Mouse (Mus musculus): ENCODE measurements around the gene Dock9. TPM values are rescaled to one million over a fixed set of nuclear protein-coding genes. Genes with fewer than 3 reads are reported as not detected.
A peak's percentile ranks its signal among the peaks of the same experiment; 100 is the strongest.

The Dock9 gene
- polyA plus RNA-seq, 1 experiment from 2014 or later: 5.2 TPM

DNA sequence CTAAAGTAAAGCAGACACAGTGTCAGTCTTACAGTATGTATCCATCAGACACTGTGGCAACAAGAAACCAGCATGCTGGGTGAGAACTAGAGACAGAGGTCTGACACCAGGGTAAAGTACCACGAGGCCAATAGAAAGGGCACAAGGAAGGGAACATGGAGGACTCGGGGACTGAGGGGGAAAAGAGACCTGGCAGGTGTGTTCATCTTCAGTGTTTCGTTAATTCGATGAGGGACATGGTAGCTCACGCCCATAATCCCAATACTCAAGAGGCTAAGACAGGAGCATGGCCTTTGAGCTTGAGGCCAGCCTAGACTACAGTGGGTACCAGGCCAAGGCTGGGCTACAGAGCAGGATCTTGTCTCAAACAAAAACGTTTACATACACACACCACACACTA, 9.2 kb downstream of the Dock9 start:
- Histone ChIP-seq H3K27me3 (no peaks in the 10 kb centered on the region), H3K4me3 (no peak overlapping the region), H3K9me3 (no peaks in the 10 kb centered on the region), H3K9ac (no peak overlapping the region), H3K36me3 (no peaks in the 10 kb centered on the region), H3K4me1 (replicated peaks) (no peaks in the 10 kb centered on the region), H3K4me2 (no peak overlapping the region), H3K27ac (replicated peaks) (no peak overlapping the region)
- no peak for ATAC-seq (ENCODE audit: low read depth)
- WGBS: 87% methylated on average over 6 of the region's 6 CpGs

DNA sequence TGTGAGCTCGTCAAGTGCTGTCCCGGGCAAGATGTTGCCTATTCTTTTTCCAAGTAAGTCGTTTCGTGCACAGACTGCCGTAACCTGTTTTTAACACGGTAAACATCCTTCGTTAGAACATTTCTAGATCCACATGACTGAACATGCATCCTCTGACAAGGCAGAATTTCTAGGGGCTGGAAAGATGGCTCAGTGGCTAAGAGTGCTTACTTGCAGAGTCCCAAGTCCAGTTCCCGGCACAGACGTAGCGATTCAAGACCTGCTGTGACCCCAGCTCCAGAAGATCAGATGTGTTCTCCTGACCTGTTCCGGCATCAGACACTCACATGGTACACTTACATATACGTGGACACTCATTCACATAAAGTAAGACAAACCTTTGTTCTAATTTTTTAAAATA, 10.2 kb downstream of the Dock9 start:
- H3K9me3 ChIP-seq: no peaks in the 10 kb centered on the region
- H3K27ac ChIP-seq (replicated peaks): no peak overlapping the region
- H3K36me3 ChIP-seq: no peaks in the 10 kb centered on the region
- ATAC-seq (ENCODE audit: low read depth): no peak
- no peak overlapping the region for H3K9ac ChIP-seq
- 90% methylated on average over 12 of the region's 12 CpGs for WGBS
- no peaks in the 10 kb centered on the region for H3K4me1 ChIP-seq (replicated peaks)
- no peak overlapping the region for H3K4me2 ChIP-seq
- H3K27me3 ChIP-seq: no peaks in the 10 kb centered on the region
- H3K4me3 ChIP-seq: no peak overlapping the region

DNA sequence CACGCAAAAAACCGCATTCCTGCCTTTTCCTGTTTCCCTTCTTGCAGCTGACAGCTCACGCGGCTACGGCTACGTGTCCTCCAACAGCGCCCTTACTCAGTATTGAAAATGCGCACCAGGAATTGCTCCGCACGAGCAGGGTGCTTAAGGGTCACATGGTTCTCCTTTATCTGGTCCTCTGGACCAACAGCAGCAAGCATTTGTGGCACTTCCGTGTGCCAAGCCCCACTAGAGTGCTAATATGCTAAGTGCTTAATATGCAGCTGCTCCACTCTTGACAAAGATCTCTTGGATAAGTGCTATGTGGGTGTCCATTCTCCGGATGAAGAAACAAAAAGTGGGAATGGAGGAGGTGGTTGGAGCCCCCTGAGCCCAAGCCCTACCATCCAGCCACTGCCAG, 10.7 kb downstream of the Dock9 start:
- Histone ChIP-seq H3K27ac (replicated peaks) (no peak overlapping the region), H3K27me3 (no peaks in the 10 kb centered on the region), H3K9ac (no peak overlapping the region), H3K36me3 (no peaks in the 10 kb centered on the region), H3K9me3 (no peaks in the 10 kb centered on the region), H3K4me1 (replicated peaks) (no peaks in the 10 kb centered on the region), H3K4me3 (no peak overlapping the region), H3K4me2 (no peak overlapping the region)
- 90% methylated on average over 12 of the region's 12 CpGs for WGBS
- no peak for ATAC-seq (ENCODE audit: low read depth)

DNA sequence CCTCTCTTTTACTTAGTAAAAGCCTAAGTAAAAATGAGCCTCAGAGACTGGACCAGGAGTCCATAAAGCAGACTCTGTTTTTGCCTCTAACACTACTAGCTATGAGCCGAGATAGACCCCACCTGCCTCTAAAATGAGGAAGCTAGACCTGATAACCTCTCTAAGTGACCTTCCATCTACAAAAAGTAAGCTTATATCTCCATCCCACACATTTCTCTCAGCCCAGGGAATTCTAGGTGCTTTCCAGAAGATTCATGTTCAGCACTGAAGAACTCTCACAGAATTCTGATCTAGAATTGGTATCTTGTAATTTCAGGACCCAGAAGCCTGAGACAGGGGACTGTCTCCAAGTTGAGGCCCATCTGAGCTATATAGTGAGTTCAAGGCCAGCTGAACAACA, 12.2 kb downstream of the Dock9 start:
- no peak overlapping the region for H3K4me3 ChIP-seq

DNA sequence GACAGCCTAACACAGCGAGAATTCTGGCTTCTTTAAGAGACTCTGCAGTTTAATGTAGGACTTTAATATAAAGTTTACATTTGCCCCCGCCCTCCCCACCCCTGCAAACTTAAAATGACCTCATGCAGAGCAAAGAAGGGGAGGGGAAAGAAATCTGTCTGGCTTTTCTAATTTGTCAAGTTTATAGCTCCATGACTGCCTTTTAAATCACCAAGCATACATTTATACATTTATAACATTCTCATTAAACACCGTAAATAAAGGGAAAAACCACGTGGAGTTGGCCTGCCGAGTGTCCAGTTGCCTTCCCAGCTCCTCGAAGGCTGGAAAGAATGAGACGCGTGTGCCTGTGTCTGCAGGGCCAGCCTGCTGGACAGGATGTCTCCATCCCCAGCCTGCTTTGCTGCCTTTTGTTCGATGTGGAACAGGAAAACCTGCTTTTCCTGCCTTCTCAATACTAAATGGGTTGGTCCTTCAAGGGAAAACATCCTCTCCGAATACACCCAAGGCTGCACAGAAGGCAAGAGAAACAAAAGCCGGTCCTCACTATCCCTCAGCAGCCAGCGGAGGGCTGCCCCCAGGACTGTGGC, 16.6 kb downstream of the Dock9 start:
- WGBS: 47% methylated on average over 12 of the region's 12 CpGs
- Histone ChIP-seq H3K36me3 (no peaks in the 10 kb centered on the region), H3K27me3 (no peaks in the 10 kb centered on the region), H3K4me2 (no peak overlapping the region), H3K4me3 (no peak overlapping the region), H3K4me1 (replicated peaks) (no peaks in the 10 kb centered on the region), H3K9me3 (no peaks in the 10 kb centered on the region), H3K9ac (no peak overlapping the region), H3K27ac (replicated peaks) (0 out of 2 replicates have a peak overlapping the region, but pooled peaks have one; percentile 28)
- ATAC-seq (ENCODE audit: low read depth): no peak

More for the DNA sequence above, 12.2 kb downstream of the Dock9 start:
- no peak overlapping the region for H3K9ac ChIP-seq
- no peak for ATAC-seq (ENCODE audit: low read depth)
- no peaks in the 10 kb centered on the region for H3K9me3 ChIP-seq
- no peak overlapping the region for H3K27ac ChIP-seq (replicated peaks)
- no peaks in the 10 kb centered on the region for H3K36me3 ChIP-seq
- no peak overlapping the region for H3K4me2 ChIP-seq
- H3K4me1 ChIP-seq (replicated peaks): no peaks in the 10 kb centered on the region
- H3K27me3 ChIP-seq: no peaks in the 10 kb centered on the region
- 80% methylated on average over 1 of the region's 1 CpGs for WGBS

DNA sequence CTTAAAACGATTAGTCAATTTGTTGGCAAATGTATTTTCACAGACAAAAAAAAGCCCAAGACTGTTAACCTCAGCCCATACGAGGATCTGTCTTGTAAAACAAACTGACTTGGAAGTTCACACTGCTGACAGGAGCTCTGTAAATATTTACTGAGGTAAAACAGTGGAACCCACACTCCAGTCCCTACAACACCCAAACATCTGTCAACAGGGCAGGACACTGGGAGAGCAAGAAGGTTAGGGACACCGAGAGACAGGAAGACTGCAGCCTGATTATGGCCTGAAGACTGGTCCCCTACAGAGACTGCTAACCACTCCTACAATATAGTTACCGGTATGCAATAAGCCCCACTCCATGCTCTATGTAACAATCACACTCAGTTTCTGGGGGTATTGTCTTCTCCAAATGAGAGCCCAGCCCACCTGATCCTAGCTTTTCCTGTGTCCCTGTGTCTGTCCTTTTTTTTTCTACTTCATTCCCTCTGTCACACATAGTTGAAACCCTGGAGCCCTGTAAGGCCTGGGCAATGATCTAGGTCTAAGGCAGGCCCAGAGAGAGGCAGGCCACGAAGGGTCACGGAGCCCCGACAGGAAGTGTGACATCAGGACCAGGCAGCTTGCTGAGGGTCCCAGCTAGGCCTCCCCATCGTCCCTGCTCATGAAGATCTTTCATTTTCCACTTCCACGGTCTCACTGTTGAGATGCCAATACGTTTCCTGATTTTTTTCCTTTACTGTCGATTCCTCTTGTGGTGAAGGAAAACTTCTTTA, 17.3 kb downstream of the Dock9 start:
- no peaks in the 10 kb centered on the region for H3K4me1 ChIP-seq (replicated peaks)

DNA sequence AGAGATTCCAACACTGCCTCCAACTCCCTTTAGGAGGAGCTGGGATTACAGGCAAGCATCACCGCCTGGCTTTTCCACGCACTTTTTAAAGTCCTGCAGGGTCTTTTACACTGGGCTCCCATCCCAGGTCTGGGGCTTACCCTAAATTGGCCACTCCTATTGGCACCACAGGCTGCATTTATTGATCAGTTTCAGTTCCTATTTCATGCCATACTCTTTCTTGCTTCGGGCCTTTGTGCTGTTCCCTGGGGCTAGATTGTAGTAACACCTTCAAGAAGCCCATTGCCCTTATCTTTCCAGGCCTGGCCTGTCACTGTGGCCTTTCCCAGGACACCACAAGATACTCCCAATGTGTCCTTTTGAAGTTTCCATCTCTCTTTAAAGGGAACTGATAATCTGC, 18.0 kb downstream of the Dock9 start:
- H3K4me3 ChIP-seq: no peak overlapping the region
- H3K9me3 ChIP-seq: no peaks in the 10 kb centered on the region
- no peak overlapping the region for H3K27ac ChIP-seq (replicated peaks)
- H3K27me3 ChIP-seq: no peaks in the 10 kb centered on the region
- no peak overlapping the region for H3K4me2 ChIP-seq
- no peak for ATAC-seq (ENCODE audit: low read depth)
- WGBS: 86% methylated on average over 3 of the region's 3 CpGs
- no peaks in the 10 kb centered on the region for H3K36me3 ChIP-seq
- H3K4me1 ChIP-seq (replicated peaks): no peaks in the 10 kb centered on the region
- no peak overlapping the region for H3K9ac ChIP-seq

More for the DNA sequence above, 17.3 kb downstream of the Dock9 start:
- no peaks in the 10 kb centered on the region for H3K36me3 ChIP-seq
- H3K9me3 ChIP-seq: no peaks in the 10 kb centered on the region
- H3K9ac ChIP-seq: no peak overlapping the region
- no peak for ATAC-seq (ENCODE audit: low read depth)
- H3K4me3 ChIP-seq: no peak overlapping the region
- H3K27ac ChIP-seq (replicated peaks): 0 out of 2 replicates have a peak overlapping the region, but pooled peaks have one; percentile 28
- no peak overlapping the region for H3K4me2 ChIP-seq
- H3K27me3 ChIP-seq: no peaks in the 10 kb centered on the region
- 67% methylated on average over 11 of the region's 11 CpGs for WGBS

DNA sequence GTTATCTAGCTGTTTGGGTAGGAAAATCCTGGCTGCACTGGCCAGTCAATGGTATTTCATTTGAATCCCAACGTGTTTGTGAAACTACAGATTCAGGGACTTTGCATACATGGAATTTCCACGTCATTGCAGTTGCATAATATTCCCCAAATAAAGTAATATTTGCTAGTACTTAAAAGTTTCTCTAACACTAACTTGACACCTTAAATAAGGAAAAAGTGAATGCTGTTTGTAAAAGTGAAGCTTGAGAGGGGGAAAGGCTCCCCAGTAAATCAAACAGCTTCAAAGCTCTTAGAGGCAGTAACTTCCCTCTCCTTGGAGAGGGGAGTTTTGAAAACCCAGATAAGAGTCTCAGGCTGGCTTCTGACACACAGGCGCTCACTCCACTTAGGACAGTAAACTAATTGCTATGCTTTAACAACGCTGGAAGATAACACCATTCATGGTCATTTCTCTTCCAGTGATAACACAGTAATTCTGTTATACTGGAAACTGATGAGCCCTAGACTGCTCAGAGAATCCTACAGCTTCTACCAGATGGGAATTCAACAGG, 20.3 kb downstream of the Dock9 start:
- WGBS: 78% methylated on average over 4 of the region's 4 CpGs
- no peak for ATAC-seq (ENCODE audit: low read depth)

DNA sequence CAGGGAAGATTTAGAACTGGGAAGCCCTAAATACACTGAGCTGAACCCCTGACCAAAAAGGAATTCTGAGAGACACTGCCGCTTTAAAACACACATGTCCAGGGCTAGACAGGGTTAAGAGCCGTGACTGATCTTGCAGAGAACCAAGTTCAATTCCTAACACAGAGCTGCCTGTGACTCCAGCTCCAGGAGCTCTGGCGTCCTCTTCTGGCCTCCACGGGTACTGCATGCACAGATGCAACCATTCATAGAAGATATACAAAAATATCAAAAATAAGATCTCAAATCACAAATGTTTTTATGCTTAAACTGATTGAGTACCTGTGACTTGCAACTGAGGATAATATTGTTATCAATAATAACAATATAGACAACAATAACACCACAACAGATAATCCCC, 20.9 kb downstream of the Dock9 start:
- no peaks in the 10 kb centered on the region for H3K27me3 ChIP-seq
- WGBS: 85% methylated on average over 4 of the region's 4 CpGs
- H3K4me3 ChIP-seq: no peak overlapping the region
- H3K36me3 ChIP-seq: no peaks in the 10 kb centered on the region
- H3K4me1 ChIP-seq (replicated peaks): no peaks in the 10 kb centered on the region
- no peak overlapping the region for H3K4me2 ChIP-seq
- ATAC-seq (ENCODE audit: low read depth): no peak
- H3K27ac ChIP-seq (replicated peaks): no peak overlapping the region
- no peaks in the 10 kb centered on the region for H3K9me3 ChIP-seq
- H3K9ac ChIP-seq: no peak overlapping the region

More for the DNA sequence above, 20.3 kb downstream of the Dock9 start:
- Histone ChIP-seq H3K9ac (no peak overlapping the region), H3K27me3 (no peaks in the 10 kb centered on the region), H3K27ac (replicated peaks) (no peak overlapping the region), H3K9me3 (no peaks in the 10 kb centered on the region), H3K4me3 (no peak overlapping the region), H3K36me3 (no peaks in the 10 kb centered on the region), H3K4me1 (replicated peaks) (no peaks in the 10 kb centered on the region), H3K4me2 (no peak overlapping the region)

DNA sequence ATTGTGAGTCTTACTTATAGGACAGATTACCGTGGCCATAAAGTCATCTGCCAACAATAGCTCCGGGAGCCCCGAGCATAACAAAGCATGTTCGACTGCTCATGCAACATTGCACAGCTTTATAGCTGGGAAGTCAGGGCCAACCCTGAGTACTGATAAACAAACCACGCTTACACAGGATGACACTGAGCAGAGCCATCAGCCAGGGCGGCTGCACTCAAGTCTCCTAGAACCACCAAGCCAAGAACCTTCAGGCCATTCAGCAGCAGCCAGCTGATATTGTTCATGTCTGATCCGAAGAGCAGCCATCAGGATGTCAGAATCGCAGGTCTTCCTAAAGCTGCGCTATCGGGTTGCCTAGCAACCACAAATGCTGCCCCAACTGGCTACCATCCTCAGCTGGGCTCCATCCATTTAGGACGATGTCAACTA, 35.6 kb downstream of the Dock9 start:
- Histone ChIP-seq H3K27ac (replicated peaks) (peak overlapping the region; percentile 38), H3K4me2 (0 out of 2 replicates have a peak overlapping the region, but pooled peaks have one; percentile 20)

DNA sequence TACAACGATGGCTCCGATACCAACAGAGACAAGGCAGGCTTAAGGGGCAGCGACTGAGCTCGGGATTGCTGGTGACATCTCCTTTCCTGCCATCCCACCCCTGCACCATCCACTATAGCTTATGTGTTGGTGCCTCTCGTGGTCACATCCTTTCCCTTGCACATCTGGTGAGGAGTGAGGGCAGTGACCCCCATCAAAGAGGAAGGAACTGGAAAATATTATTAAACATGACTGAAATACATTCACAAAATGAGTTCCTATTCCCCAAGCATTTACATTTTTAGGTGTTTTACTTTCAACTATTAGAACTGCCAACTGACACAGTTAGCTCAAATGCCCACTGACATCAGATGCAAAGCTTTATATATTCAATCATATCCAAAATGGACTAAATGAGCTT, 37.2 kb downstream of the Dock9 start:
- no peaks in the 10 kb centered on the region for H3K9me3 ChIP-seq
- H3K27ac ChIP-seq (replicated peaks): no peak overlapping the region
- H3K4me3 ChIP-seq: no peak overlapping the region
- H3K9ac ChIP-seq: no peak overlapping the region
- H3K36me3 ChIP-seq: no peaks in the 10 kb centered on the region
- H3K4me2 ChIP-seq: no peak overlapping the region
- peaks cover 9% of the 10 kb centered on the region; the same call in 1 of the 2 replicates for H3K4me1 ChIP-seq (replicated peaks)
- no peaks in the 10 kb centered on the region for H3K27me3 ChIP-seq
- WGBS: 93% methylated on average over 5 of the region's 5 CpGs
- no peak for ATAC-seq (ENCODE audit: low read depth)

More for the DNA sequence above, 35.6 kb downstream of the Dock9 start:
- WGBS: 14% methylated on average over 11 of the region's 11 CpGs
- no peaks in the 10 kb centered on the region for H3K27me3 ChIP-seq
- H3K9me3 ChIP-seq: no peaks in the 10 kb centered on the region
- H3K4me1 ChIP-seq (replicated peaks): peaks cover 9% of the 10 kb centered on the region; the same call in 1 of the 2 replicates
- peak; percentile 78 for ATAC-seq (ENCODE audit: low read depth)
- no peak overlapping the region for H3K4me3 ChIP-seq
- H3K36me3 ChIP-seq: no peaks in the 10 kb centered on the region
- no peak overlapping the region for H3K9ac ChIP-seq

DNA sequence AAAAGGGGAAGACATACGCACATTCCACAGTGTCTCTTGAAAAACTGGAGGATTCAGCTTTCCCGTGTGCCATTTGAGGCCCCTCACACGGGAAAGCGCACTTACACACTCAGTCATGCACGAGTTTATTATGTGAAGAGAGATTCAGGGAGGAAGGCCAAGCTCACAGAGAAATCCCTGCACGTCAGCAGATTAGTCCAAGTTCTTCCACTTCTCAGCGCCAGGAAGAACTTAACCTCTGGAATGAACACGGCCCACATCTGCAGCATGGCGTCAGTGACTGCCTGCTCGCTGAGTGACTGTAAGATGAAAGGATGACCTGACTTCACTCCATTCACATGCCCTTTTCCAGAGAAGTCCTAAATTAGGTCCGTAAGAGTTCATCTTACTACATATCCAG, 43.5 kb downstream of the Dock9 start:
- Histone ChIP-seq H3K4me2 (no peak overlapping the region), H3K27ac (replicated peaks) (no peak overlapping the region), H3K9ac (no peak overlapping the region), H3K9me3 (no peaks in the 10 kb centered on the region), H3K4me1 (replicated peaks) (0 out of 2 replicates have a peak, but pooled peaks cover 8% of the 10 kb centered on the region), H3K4me3 (no peak overlapping the region), H3K36me3 (no peaks in the 10 kb centered on the region), H3K27me3 (no peaks in the 10 kb centered on the region)
- ATAC-seq (ENCODE audit: low read depth): no peak
- WGBS: 63% methylated on average over 11 of the region's 11 CpGs

All from neural tube, embryonic 13.5 days (tissue).